Mouse (Mus musculus) myocyte (in vitro differentiated cells): ENCODE data around the gene Suz12. TPM values are rescaled to one million over a fixed set of nuclear protein-coding genes. Genes with fewer than 3 reads are reported as not detected.

Experiments
- H3K27me3 ChIP-seq: one replicate; pipeline ENCODE4 v1.6.1; 2011; ENCODE audit not compliant: control insufficient read depth, insufficient read depth, insufficient read length
- H3K36me3 ChIP-seq: one replicate; pipeline ENCODE4 v1.6.1; 2011; ENCODE audit not compliant: control insufficient read depth, insufficient read depth
- H3K4me2 ChIP-seq: one replicate; pipeline ENCODE4 v1.6.1; 2011; ENCODE audit warnings: low read depth, control low read depth
- H3K4me3 ChIP-seq: one replicate; pipeline ENCODE4 v1.5.1; 2011; ENCODE audit warnings: mild to moderate bottlenecking, control low read depth, moderate library complexity
- H3K79me2 ChIP-seq: one replicate; pipeline ENCODE4 v1.6.1; 2011; ENCODE audit not compliant: control insufficient read depth, insufficient read depth
- H3ac ChIP-seq: one replicate; pipeline ENCODE4 v1.6.1; 2011; ENCODE audit not compliant: control insufficient read depth, insufficient read length
- CEBPB ChIP-seq: IDR thresholded peaks from 2 replicates; pipeline ENCODE4 v1.6.1; 2011; ENCODE audit warnings: mild to moderate bottlenecking, moderate library complexity; ENCODE audit not compliant: poor library complexity, insufficient read depth, severe bottlenecking
- E2F4 ChIP-seq: IDR thresholded peaks from one replicate; pipeline ENCODE4 v1.6.1; 2011; ENCODE audit warnings: mild to moderate bottlenecking, control low read depth, moderate library complexity; ENCODE audit not compliant: insufficient read depth
- MAX ChIP-seq: IDR thresholded peaks from one replicate; pipeline ENCODE4 v1.6.1; 2011; ENCODE audit warnings: low read depth, mild to moderate bottlenecking, control low read depth
- MYOD1 ChIP-seq, 3 experiments: IDR thresholded peaks; one replicate each; pipeline ENCODE4 v1.6.1; 2011; ENCODE audit warnings: control low read depth in 2 of 3, low read depth in 2 of 3, mild to moderate bottlenecking in 2 of 3, moderate library complexity in 1 of 3; ENCODE audit not compliant: insufficient read length in 2 of 3, control insufficient read depth in 1 of 3
- MYOG ChIP-seq, 3 experiments: IDR thresholded peaks; one replicate each; pipeline ENCODE4 v1.6.1; 2011; ENCODE audit warnings: control low read depth in 2 of 3, low read depth in 2 of 3, mild to moderate bottlenecking in 2 of 3; ENCODE audit not compliant: insufficient read length in 2 of 3, control insufficient read depth in 1 of 3, insufficient read depth in 1 of 3
- POLR2A ChIP-seq: IDR thresholded peaks from one replicate; pipeline ENCODE4 v1.6.1; 2011; ENCODE audit warnings: low read depth, mild to moderate bottlenecking, control low read depth, moderate library complexity; ENCODE audit not compliant: insufficient read length
- POLR2AphosphoS2 ChIP-seq: IDR thresholded peaks from one replicate; pipeline ENCODE4 v1.6.1; 2011; ENCODE audit warnings: low read depth, control low read depth; ENCODE audit not compliant: insufficient read length
- REST ChIP-seq: IDR thresholded peaks from one replicate; pipeline ENCODE4 v1.6.1; 2011; ENCODE audit warnings: mild to moderate bottlenecking, control low read depth, moderate library complexity; ENCODE audit not compliant: insufficient read depth, insufficient read length
- SRF ChIP-seq: IDR thresholded peaks from one replicate; pipeline ENCODE4 v1.6.1; 2011; ENCODE audit warnings: low read depth; ENCODE audit not compliant: control insufficient read depth, insufficient read length
- TCF12 ChIP-seq: IDR thresholded peaks from one replicate; pipeline ENCODE4 v1.6.1; 2011; ENCODE audit warnings: mild to moderate bottlenecking, control low read depth; ENCODE audit not compliant: poor library complexity, insufficient read depth, severe bottlenecking
- TCF3 ChIP-seq: IDR thresholded peaks from one replicate; pipeline ENCODE4 v1.6.1; 2011; ENCODE audit warnings: low read depth, control low read depth; ENCODE audit not compliant: insufficient read length
- USF1 ChIP-seq: IDR thresholded peaks from one replicate; pipeline ENCODE4 v1.6.1; 2011; ENCODE audit warnings: low read depth, mild to moderate bottlenecking, control low read depth, moderate library complexity
- polyA plus RNA-seq: library from polyadenylated mRNA; unstranded; fragments of >200 nt; fragmentation: generic; extraction: Trizol; gene quantifications from one replicate; pipeline ENCODE4 v1.2.1, GENCODE M21; 2012; ENCODE audit warnings: missing spikeins

The Suz12 gene
- polyA plus RNA-seq, 1 experiment, result 8.3 TPM

DNA sequence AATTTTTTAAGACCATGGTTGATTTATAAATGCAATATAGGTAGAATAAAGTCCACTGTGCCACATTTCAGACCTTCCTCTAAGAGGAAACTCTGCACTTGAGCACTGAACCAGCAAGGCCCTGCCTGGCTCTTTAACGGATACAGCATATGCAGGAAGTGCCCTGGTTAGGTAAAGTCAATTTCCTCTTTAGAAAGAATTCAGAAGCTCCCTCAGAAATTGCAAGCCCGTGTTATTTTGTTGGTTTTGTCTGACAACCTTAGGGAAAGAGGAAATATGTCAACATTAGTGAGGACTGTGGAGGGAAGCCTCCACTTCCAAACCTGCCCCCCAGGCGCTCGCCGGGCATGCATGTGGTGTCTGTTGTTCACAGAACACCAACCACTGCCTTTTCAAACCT is 74.7 kb downstream of the Suz12 start:
- Histone ChIP-seq H3ac (no peak overlapping the region), H3K79me2 (peaks cover 13% of the 10 kb centered on the region), H3K36me3 (peaks cover 11% of the 10 kb centered on the region), H3K4me3 (no peak overlapping the region), H3K4me2 (no peak overlapping the region), H3K27me3 (no peaks in the 10 kb centered on the region)
- TF ChIP-seq MAX (no peak), POLR2A (no peak), TCF12 (no peak), CEBPB (no peak), MYOG (IDR thresholded peaks at IDR 0.05; ENCODE audit: control insufficient read depth in 1 of 3, insufficient read depth in 1 of 3, insufficient read length in 2 of 3, low read depth in 2 of 3) (no peak)

GRCm38 (mm10) chr11:80069815-80070214 is 76.9 kb downstream of the Suz12 start:
- Histone ChIP-seq H3K27me3 (no peaks in the 10 kb centered on the region), H3K36me3 (no peaks in the 10 kb centered on the region), H3ac (no peak overlapping the region), H3K79me2 (peaks cover 13% of the 10 kb centered on the region), H3K4me2 (no peak overlapping the region), H3K4me3 (no peak overlapping the region)
- peak in 1 of 3 experiments; percentile 37 for TF ChIP-seq MYOD1 (IDR thresholded peaks at IDR 0.05; ENCODE audit: control insufficient read depth in 1 of 3, insufficient read length in 2 of 3, low read depth in 2 of 3)
- peak in 1 of 3 experiments; percentile 12 for TF ChIP-seq MYOG (IDR thresholded peaks at IDR 0.05; ENCODE audit: control insufficient read depth in 1 of 3, insufficient read depth in 1 of 3, insufficient read length in 2 of 3, low read depth in 2 of 3)
- TF ChIP-seq TCF3, result no peak
- no peak for TF ChIP-seq TCF12

- Histone ChIP-seq H3K79me2 (peaks cover 9% of the 10 kb centered on the region), H3K36me3 (no peaks in the 10 kb centered on the region), H3K27me3 (no peaks in the 10 kb centered on the region), H3ac (no peak overlapping the region), H3K4me2 (no peak overlapping the region), H3K4me3 (no peak overlapping the region)
- TF ChIP-seq CEBPB (no peak), REST (no peak), E2F4 (no peak), USF1 (no peak), POLR2A (no peak), TCF3 (no peak), POLR2AphosphoS2 (no peak), TCF12 (no peak), SRF (no peak)
Measured at GRCm38 (mm10) chr11:80071039-80071438, 78.1 kb downstream of the Suz12 start.

GRCm38 (mm10) chr11:80072365-80072764 is 79.5 kb downstream of the Suz12 start:
- Histone ChIP-seq H3K4me2 (no peak overlapping the region), H3K27me3 (no peaks in the 10 kb centered on the region), H3ac (no peak overlapping the region), H3K4me3 (no peak overlapping the region), H3K79me2 (peaks cover 8% of the 10 kb centered on the region), H3K36me3 (no peaks in the 10 kb centered on the region)
- TF ChIP-seq POLR2A (no peak), CEBPB (no peak), MYOD1 (IDR thresholded peaks at IDR 0.05; ENCODE audit: control insufficient read depth in 1 of 3, insufficient read length in 2 of 3, low read depth in 2 of 3) (no peak), E2F4 (no peak), REST (no peak), USF1 (no peak), TCF3 (no peak), MYOG (IDR thresholded peaks at IDR 0.05; ENCODE audit: control insufficient read depth in 1 of 3, insufficient read depth in 1 of 3, insufficient read length in 2 of 3, low read depth in 2 of 3) (no peak)

DNA sequence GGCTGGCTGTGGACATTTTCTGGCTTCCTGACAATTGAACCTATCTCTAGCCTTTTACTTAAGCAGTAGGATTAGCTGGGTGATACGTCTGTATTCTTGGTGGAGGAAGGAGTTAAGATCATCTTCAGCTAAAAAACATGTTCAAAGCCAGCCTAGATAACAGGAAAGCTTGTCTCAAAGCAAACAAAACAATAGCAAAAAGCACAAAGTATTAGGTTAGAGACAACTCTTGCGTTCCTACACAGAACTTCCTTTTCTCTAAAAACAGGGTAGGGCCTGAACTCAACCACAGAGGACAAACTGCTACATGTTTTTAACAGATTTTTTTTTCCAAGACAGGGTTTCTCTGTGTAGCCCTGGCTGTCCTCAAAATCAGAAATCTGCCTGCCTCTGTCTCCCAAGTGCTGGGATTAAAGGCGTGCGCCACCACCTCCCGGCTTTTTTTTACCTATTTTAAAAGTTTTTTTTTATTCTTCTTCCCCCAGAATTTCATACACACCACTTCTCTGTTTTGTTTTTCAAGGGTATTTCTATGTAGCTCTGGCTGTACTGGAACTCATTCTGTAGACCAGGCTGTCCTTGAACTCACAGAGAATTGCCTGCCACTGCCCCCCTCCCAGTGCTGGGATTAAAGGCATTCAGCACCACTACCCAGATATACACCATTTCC is 82.8 kb downstream of the Suz12 start:
- Histone ChIP-seq H3K79me2 (peaks cover 8% of the 10 kb centered on the region), H3K27me3 (no peaks in the 10 kb centered on the region), H3K36me3 (no peaks in the 10 kb centered on the region), H3ac (no peak overlapping the region), H3K4me3 (no peak overlapping the region), H3K4me2 (no peak overlapping the region)
- TF ChIP-seq MAX (no peak), TCF3 (no peak)
